Mouse (Mus musculus) bone marrow, adult 2 months (tissue): ENCODE measurements around the gene Fut4. TPM values are rescaled to one million over a fixed set of nuclear protein-coding genes. Genes with fewer than 3 reads are reported as not detected.

Source experiments
- H3K27ac ChIP-seq: fragments of 200-500 bp; 2 replicates; pipeline ENCODE4 v1.5.1; 2012; ENCODE audit warnings: low read depth, mild to moderate bottlenecking, control low read depth, inconsistent platforms, low read length; ENCODE audit not compliant: control insufficient read depth, poor library complexity, insufficient read depth
- H3K4me1 ChIP-seq: fragments of 200-500 bp; 2 replicates; pipeline ENCODE4 v1.6.1; 2011; ENCODE audit warnings: low read length; ENCODE audit not compliant: control insufficient read depth, insufficient read depth
- H3K4me3 ChIP-seq: fragments of 200-500 bp; replicated peaks from 2 replicates; pipeline ENCODE3; 2011; ENCODE audit warnings: mild to moderate bottlenecking, low read depth, low read length, control low read depth; ENCODE audit not compliant: control insufficient read depth
- CTCF ChIP-seq: fragments of 200-500 bp; IDR thresholded peaks from 2 replicates; pipeline ENCODE4 v1.5.1; 2011; ENCODE audit warnings: low read length, control low read depth; ENCODE audit not compliant: control insufficient read depth, insufficient read depth
- POLR2A ChIP-seq: fragments of 200-500 bp; IDR thresholded peaks from 2 replicates; pipeline ENCODE4 v1.6.1; 2011; ENCODE audit warnings: low read depth, mild to moderate bottlenecking, control low read depth, low read length, borderline replicate concordance; ENCODE audit not compliant: control insufficient read depth
- WGBS: fragments of 180-500 bp; shearing (Covaris S2); methylation state at CpG from one replicate; pipeline ENCODE4 v1.1.7; 2018; 5-methylcytosine and 5-hydroxymethylcytosine counted together
- polyA plus RNA-seq: library from polyadenylated mRNA; stranded (reverse); fragments of >200 nt; gene quantifications from 2 replicates; pipeline ENCODE4 v1.2.4, GENCODE M21; 2011; ENCODE audit warnings: low replicate concordance; ENCODE audit not compliant: missing spikeins, insufficient read depth, insufficient read length

Fut4 gene
- polyA plus RNA-seq, 1 experiment, result 2.2 TPM

- no peak for TF ChIP-seq CTCF
- no peak for TF ChIP-seq POLR2A
- H3K27ac ChIP-seq, result no peak overlapping the region
- no peaks in the 10 kb centered on the region for H3K4me1 ChIP-seq
- no peak overlapping the region for H3K4me3 ChIP-seq
- 17% methylated on average over 7 of the region's 7 CpGs for WGBS
Measured at GRCm38 (mm10) chr9:14764765-14765164, 12.6 kb upstream of the Fut4 start.

- H3K4me1 ChIP-seq, result peaks cover 2% of the 10 kb centered on the region; the same call in 1 of the 2 replicates
- H3K4me3 ChIP-seq, result no peak overlapping the region
- H3K27ac ChIP-seq, result no peak overlapping the region; the same call in 1 of the 2 replicates
- TF ChIP-seq POLR2A, result no peak
- TF ChIP-seq CTCF, result no peak
Measured at GRCm38 (mm10) chr9:14759261-14759660, 7.1 kb upstream of the Fut4 start.

GRCm38 (mm10) chr9:14758590-14758989 lies 6.4 kb upstream of the Fut4 start:
- H3K4me3 ChIP-seq, result no peak overlapping the region
- peaks cover 2% of the 10 kb centered on the region; the same call in 1 of the 2 replicates for H3K4me1 ChIP-seq
- 23% methylated on average over 7 of the region's 7 CpGs for WGBS
- H3K27ac ChIP-seq, result peak overlapping the region; percentile 32
- TF ChIP-seq CTCF (no peak), POLR2A (no peak)

- no peak overlapping the region for H3K4me3 ChIP-seq
- TF ChIP-seq CTCF (no peak), POLR2A (no peak)
- WGBS, result 73% methylated on average over 3 of the region's 3 CpGs
- no peak overlapping the region for H3K27ac ChIP-seq
- H3K4me1 ChIP-seq, result peaks cover 5% of the 10 kb centered on the region
Measured at GRCm38 (mm10) chr9:14754469-14754868, 2.3 kb upstream of the Fut4 start.

- TF ChIP-seq CTCF (no peak), POLR2A (no peak)
- Histone ChIP-seq H3K27ac (no peak overlapping the region), H3K4me1 (peaks cover 4% of the 10 kb centered on the region), H3K4me3 (no peak overlapping the region)
Measured at GRCm38 (mm10) chr9:14753947-14754346, 1.8 kb upstream of the Fut4 start.

- under 1% methylated on average over 50 of the region's 50 CpGs for WGBS
- TF ChIP-seq CTCF (no peak), POLR2A (peak; percentile 32; the same call in 1 of the 2 replicates)
- Histone ChIP-seq H3K4me1 (peaks cover 4% of the 10 kb centered on the region), H3K4me3 (peak overlapping the region; percentile 65), H3K27ac (peak overlapping the region; percentile 82)
Measured at GRCm38 (mm10) chr9:14751503-14752000, 641 bp downstream of the Fut4 start.

GRCm38 (mm10) chr9:14750901-14751502 lies 1.2 kb downstream of the Fut4 start:
- peaks cover 4% of the 10 kb centered on the region for H3K4me1 ChIP-seq
- no peak for TF ChIP-seq POLR2A
- no peak for TF ChIP-seq CTCF
- WGBS, result 66% methylated on average over 42 of the region's 42 CpGs

GRCm38 (mm10) chr9:14740151-14740924 lies 11.9 kb downstream of the Fut4 start, which contains the start of gene Piwil4:
Gene Piwil4 (minus strand): TSS chr9:14740733.
- TF ChIP-seq CTCF (no peak), POLR2A (no peak)
- Histone ChIP-seq H3K4me3 (no peak within 1 kb of the TSS), H3K4me1 (peaks cover 1% of the 10 kb centered on the region; the same call in 1 of the 2 replicates), H3K27ac (no peak within 1 kb of the TSS)
- 80% methylated on average over 19 of the region's 19 CpGs for WGBS

More at GRCm38 (mm10) chr9:14750901-14751502, 1.2 kb downstream of the Fut4 start:
- H3K27ac ChIP-seq, result peak overlapping the region; percentile 82; the same call in 1 of the 2 replicates
- H3K4me3 ChIP-seq, result peak overlapping the region; percentile 65
